Mouse (Mus musculus) cortical plate, adult 2 months (tissue): ENCODE results near the gene Mmp9.

ENCODE experiments used
- CTCF ChIP-seq: fragments of 200-500 bp; IDR thresholded peaks from 2 replicates; pipeline ENCODE4 v1.5.1; 2011; ENCODE audit warnings: mild to moderate bottlenecking, control low read depth, low read length; ENCODE audit not compliant: insufficient read depth; ENCODE audit errors: extremely low read depth
- POLR2A ChIP-seq: fragments of 200-500 bp; IDR thresholded peaks from 2 replicates; pipeline ENCODE4 v1.6.1; 2011; ENCODE audit warnings: mild to moderate bottlenecking, low read length, control low read depth; ENCODE audit not compliant: insufficient read depth; ENCODE audit errors: extremely low read depth

DNA sequence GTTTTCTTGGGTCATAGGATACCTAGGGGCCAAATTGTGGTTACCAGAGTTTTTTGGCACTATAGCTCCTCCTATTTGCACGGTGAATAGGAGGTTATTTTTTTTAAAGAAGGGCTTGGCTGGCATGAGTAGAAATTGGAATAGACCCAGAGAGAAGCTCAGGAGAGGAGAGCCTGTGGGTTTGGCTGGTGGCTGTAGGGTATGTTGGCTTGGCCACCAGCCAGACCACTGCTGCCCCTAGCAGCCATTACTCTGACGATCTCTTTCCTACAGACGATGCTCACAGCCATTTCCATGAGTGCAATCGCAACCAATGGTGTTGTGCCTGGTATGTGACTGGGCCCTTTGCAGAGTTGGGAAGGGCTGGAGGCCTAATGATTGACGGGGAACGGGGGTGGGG, 35.0 kb downstream of the Mmp9 start:
- no peak for TF ChIP-seq POLR2A
- TF ChIP-seq CTCF, result no peak
